Mouse (Mus musculus) liver, postnatal 0 days (tissue): ENCODE results near the gene Fbrsl1.

Experiments used
- CTCF ChIP-seq: sonication (generic); IDR thresholded peaks from 2 replicates; pipeline ENCODE4 v1.5.1; 2016; ENCODE audit warnings: antibody characterized with exemption, low read depth
- EP300 ChIP-seq: IDR thresholded peaks from 2 replicates; pipeline ENCODE4 v1.6.1; 2016; ENCODE audit warnings: antibody characterized with exemption, low read depth, mild to moderate bottlenecking

GRCm38 (mm10) chr5:110493785-110494184 is 45.5 kb upstream of the Fbrsl1 start:
- peak; percentile 91 for TF ChIP-seq CTCF
- TF ChIP-seq EP300 = no peak
